Mouse (Mus musculus) G1E (cell line): ENCODE results near the gene Nup210. TPM values are rescaled to one million over a fixed set of nuclear protein-coding genes. Genes with fewer than 3 reads are reported as not detected.

Experiments used
- ATAC-seq: 2 replicates; pipeline ENCODE4 v1.8.0; 2016; ENCODE audit warnings: mild to moderate bottlenecking; ENCODE audit not compliant: insufficient number of reproducible peaks, poor library complexity, low FRiP score, severe bottlenecking; ENCODE audit errors: extremely low read depth
- DNase-seq: peaks from one replicate; pipeline ENCODE4 v3.0.0; 2012; ENCODE audit warnings: low spot score
- H3K27me3 ChIP-seq: 2 replicates; pipeline ENCODE4 v1.6.1; 2012; ENCODE audit warnings: mild to moderate bottlenecking, low read length, inconsistent platforms; ENCODE audit not compliant: insufficient read depth
- H3K36me3 ChIP-seq: replicated peaks from 2 replicates; pipeline ENCODE3; 2012; ENCODE audit warnings: mild to moderate bottlenecking, inconsistent platforms
- H3K4me1 ChIP-seq: 2 replicates; pipeline ENCODE4 v1.6.1; 2012; ENCODE audit warnings: low read depth, low read length, inconsistent platforms, mixed read lengths; ENCODE audit not compliant: insufficient read depth
- H3K4me3 ChIP-seq: 2 replicates; pipeline ENCODE4 v1.5.1; 2012; ENCODE audit warnings: low read depth, mild to moderate bottlenecking, inconsistent platforms, low read length, moderate library complexity, mixed read lengths
- H3K9me3 ChIP-seq: replicated peaks from 2 replicates; pipeline ENCODE4 v1.6.1; 2012; ENCODE audit warnings: inconsistent platforms
- CTCF ChIP-seq: IDR thresholded peaks from 2 replicates; pipeline ENCODE4 v1.5.1; 2012; ENCODE audit warnings: low read depth, low read length, inconsistent platforms, mixed read lengths
- GATA1 ChIP-seq: IDR thresholded peaks from 2 replicates; pipeline ENCODE4 v1.6.1; 2012; ENCODE audit warnings: borderline replicate concordance, low read length, inconsistent platforms, mixed read lengths
- GATA2 ChIP-seq: IDR thresholded peaks from 2 replicates; pipeline ENCODE4 v1.6.1; 2012; ENCODE audit warnings: low read depth, low read length, inconsistent platforms, borderline replicate concordance
- POLR2AphosphoS5 ChIP-seq: IDR thresholded peaks from 2 replicates; pipeline ENCODE4 v1.6.1; 2012; ENCODE audit warnings: low read depth, low read length, inconsistent platforms; ENCODE audit not compliant: insufficient replicate concordance
- TAL1 ChIP-seq: conservative IDR thresholded peaks from 2 replicates; pipeline ENCODE4 v1.6.1; 2012; ENCODE audit warnings: low read depth, low read length, inconsistent platforms, mixed read lengths
- polyA plus RNA-seq: library from polyadenylated mRNA; stranded (reverse); fragments of >175 nt; gene quantifications from 2 replicates; pipeline ENCODE4 v1.2.3, GENCODE M21; 2012
- total RNA-seq, 2 experiments: library from RNA; stranded (forward) in 1 of 2; stranded (reverse) in 1 of 2; fragments of 200-1000 nt in 1 of 2; fragments of >200 nt in 1 of 2; fragmentation: Nextera tagmentation in 1 of 2; gene quantifications; 2 replicates each; pipeline ENCODE4 v1.2.3; 2014 to 2017

Nup210 gene
- total and polyA plus RNA-seq, 3 experiments: 29.7 to 97.7 (median 90.0) TPM

- TF ChIP-seq CTCF: no peak
- TF ChIP-seq POLR2AphosphoS5: no peak
- no peak for TF ChIP-seq TAL1
- no peak for TF ChIP-seq GATA2
- no peak for TF ChIP-seq GATA1
- no peak overlapping the region for H3K4me3 ChIP-seq
- H3K4me1 ChIP-seq: peaks cover 21% of the 10 kb centered on the region
- no peaks in the 10 kb centered on the region for H3K9me3 ChIP-seq
- peaks cover 13% of the 10 kb centered on the region for H3K27me3 ChIP-seq
- ATAC-seq (no peak), DNase-seq (no peak)
- H3K36me3 ChIP-seq: peaks cover 7% of the 10 kb centered on the region
These were observed 109.4 kb downstream of the Nup210 start for GRCm38 (mm10) chr6:91007207-91007606.

- Histone ChIP-seq H3K36me3 (no peaks in the 10 kb centered on the region), H3K4me1 (peaks cover 21% of the 10 kb centered on the region), H3K27me3 (peaks cover 35% of the 10 kb centered on the region), H3K4me3 (no peak overlapping the region), H3K9me3 (no peaks in the 10 kb centered on the region)
- DNase-seq (no peak), ATAC-seq (no peak)
- TF ChIP-seq POLR2AphosphoS5 (no peak), GATA2 (no peak), CTCF (no peak), GATA1 (no peak), TAL1 (no peak)
These were observed 112.5 kb downstream of the Nup210 start for GRCm38 (mm10) chr6:91004157-91004556.

GRCm38 (mm10) chr6:91003310-91003995 lies 113.2 kb downstream of the Nup210 start:
- Histone ChIP-seq H3K9me3 (no peaks in the 10 kb centered on the region), H3K27me3 (peaks cover 37% of the 10 kb centered on the region), H3K4me3 (no peak overlapping the region), H3K36me3 (no peaks in the 10 kb centered on the region), H3K4me1 (peaks cover 21% of the 10 kb centered on the region)
- DNase-seq (no peak), ATAC-seq (no peak)
- no peak for TF ChIP-seq GATA1
- no peak for TF ChIP-seq CTCF
- no peak for TF ChIP-seq POLR2AphosphoS5
- TF ChIP-seq GATA2: no peak
- TF ChIP-seq TAL1: no peak

- ATAC-seq (no peak), DNase-seq (no peak)
- Histone ChIP-seq H3K36me3 (no peaks in the 10 kb centered on the region), H3K4me3 (no peak overlapping the region), H3K9me3 (no peaks in the 10 kb centered on the region), H3K4me1 (peaks cover 10% of the 10 kb centered on the region), H3K27me3 (peaks cover 40% of the 10 kb centered on the region)
- TF ChIP-seq GATA1 (no peak), CTCF (no peak), POLR2AphosphoS5 (no peak), GATA2 (no peak), TAL1 (no peak)
These were observed 115.1 kb downstream of the Nup210 start for GRCm38 (mm10) chr6:91001566-91001965.

DNA sequence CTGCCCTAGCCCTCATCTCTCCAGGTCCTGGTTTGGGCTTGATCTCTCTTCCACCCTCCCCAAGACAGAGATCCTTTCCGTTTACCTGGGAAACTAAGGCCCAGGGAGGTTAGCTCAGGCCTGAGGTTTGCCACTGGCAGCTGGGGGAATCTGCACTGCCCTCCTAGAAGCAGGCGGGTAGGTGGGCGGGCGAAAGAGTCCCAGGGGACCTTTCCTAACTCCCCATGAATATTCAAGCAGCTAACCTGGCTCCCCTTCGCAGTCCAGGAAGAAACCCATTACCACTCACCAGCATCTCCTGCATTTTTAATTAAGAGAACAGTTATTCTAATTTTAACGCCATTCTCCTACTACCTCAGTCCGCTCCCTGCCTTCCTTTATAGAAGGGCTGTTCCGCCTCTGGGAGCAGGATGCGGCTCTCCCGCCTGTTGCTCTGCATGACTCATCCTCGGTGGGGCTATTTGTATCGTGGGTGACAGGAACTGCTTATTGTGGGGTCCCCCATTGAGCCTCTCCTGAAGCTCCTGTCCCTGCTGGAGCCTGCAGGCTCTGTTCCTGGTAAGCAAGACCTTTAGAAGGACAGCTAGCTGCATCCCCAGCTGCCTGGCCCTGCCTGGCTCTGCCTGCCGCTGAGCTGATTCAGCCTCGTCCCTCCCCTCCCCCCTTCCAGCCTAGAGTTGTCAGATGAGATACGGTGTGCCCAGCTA lies 115.7 kb downstream of the Nup210 start:
- DNase-seq (no peak), ATAC-seq (no peak)
- peaks cover 38% of the 10 kb centered on the region for H3K27me3 ChIP-seq
- H3K4me1 ChIP-seq: peaks cover 4% of the 10 kb centered on the region
- TF ChIP-seq POLR2AphosphoS5 (no peak), GATA1 (no peak), CTCF (no peak), GATA2 (no peak), TAL1 (no peak)
- H3K9me3 ChIP-seq: no peaks in the 10 kb centered on the region
- H3K36me3 ChIP-seq: no peaks in the 10 kb centered on the region
- no peak overlapping the region for H3K4me3 ChIP-seq

DNA sequence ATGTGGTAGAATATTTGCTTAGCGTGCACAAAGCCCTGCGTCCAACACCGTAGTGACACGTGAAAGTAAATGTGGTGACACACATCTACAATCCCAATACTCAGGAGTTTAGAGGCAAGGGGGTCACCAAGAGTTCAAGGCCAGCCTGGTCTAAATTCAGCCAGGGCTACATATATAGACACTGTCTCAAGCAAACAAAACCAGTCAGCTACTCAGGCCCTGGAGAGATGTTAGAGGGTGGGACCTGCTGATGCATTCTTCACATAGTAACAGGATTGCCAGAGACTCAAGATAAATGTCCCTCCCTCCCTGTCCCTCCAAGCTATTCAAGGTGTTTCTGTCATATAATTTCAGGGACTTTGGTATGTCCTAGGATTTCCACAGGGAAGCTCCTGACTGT lies 117.5 kb downstream of the Nup210 start:
- ATAC-seq (no peak), DNase-seq (no peak)
- Histone ChIP-seq H3K9me3 (no peaks in the 10 kb centered on the region), H3K4me3 (no peak overlapping the region), H3K4me1 (peaks cover 3% of the 10 kb centered on the region; the same call in 1 of the 2 replicates), H3K27me3 (peaks cover 40% of the 10 kb centered on the region), H3K36me3 (no peaks in the 10 kb centered on the region)
- no peak for TF ChIP-seq TAL1
- no peak for TF ChIP-seq GATA2
- no peak for TF ChIP-seq CTCF
- TF ChIP-seq POLR2AphosphoS5: no peak
- TF ChIP-seq GATA1: no peak

DNA sequence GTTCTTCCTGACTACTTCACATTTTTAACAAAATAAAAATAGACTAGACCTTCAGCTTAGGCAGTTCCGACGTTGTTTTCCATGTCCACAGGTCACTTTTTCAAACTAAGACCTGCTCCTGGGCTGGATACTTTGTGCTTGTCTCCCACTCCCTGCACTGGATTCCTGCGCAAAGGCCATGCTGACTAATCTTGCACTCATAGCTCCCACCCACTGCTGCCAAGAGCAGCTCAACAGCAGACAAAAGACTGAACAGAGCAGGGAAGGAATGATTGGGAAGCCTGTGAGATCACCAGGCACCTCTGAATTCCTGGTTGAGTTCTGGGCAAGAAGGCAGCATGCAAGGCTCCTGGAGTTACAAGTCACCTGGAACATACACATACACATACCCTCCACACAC lies 119.6 kb downstream of the Nup210 start:
- Histone ChIP-seq H3K4me3 (no peak overlapping the region), H3K36me3 (no peaks in the 10 kb centered on the region), H3K9me3 (0 out of 2 replicates have a peak, but pooled peaks cover 2% of the 10 kb centered on the region), H3K27me3 (peaks cover 31% of the 10 kb centered on the region), H3K4me1 (no peaks in the 10 kb centered on the region)
- ATAC-seq (no peak), DNase-seq (no peak)
- TF ChIP-seq POLR2AphosphoS5: no peak
- no peak for TF ChIP-seq TAL1
- TF ChIP-seq GATA2: no peak
- no peak for TF ChIP-seq GATA1
- no peak for TF ChIP-seq CTCF
